Mouse (Mus musculus) cerebellum, postnatal 25 days (tissue): ENCODE measurements around the gene Tgds.
A peak's percentile ranks its signal among the peaks of the same experiment; 100 is the strongest.
"Not testable (repeated sequence)": the region's sequence is repeated elsewhere in the genome, so short reads cannot be mapped to it uniquely, and the experiment has no call there.

Experiments
- DNase-seq, 2 experiments: peaks; one replicate each; pipeline ENCODE4 v3.0.0; 2021; ENCODE audit warnings: mixed read lengths in 2 of 2

The Tgds gene

DNA sequence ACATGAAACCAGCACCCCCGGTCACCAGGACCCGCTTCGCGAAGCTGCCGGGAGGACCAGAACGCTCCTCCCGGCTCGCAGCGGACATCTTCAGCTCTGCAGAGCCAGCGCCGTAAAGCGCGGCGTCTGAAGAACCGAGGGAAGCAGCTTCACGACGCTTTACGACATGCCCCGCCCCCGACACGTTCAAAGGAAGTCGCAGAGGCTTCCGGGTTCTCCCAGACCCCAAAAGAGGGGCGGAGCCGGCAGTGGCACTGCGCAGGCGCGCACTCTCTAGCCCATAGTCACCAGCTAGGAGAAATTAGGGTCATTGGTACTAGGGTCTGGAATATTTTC lies at the start of gene Tgds:
TSS of gene Tgds (minus strand) at position 114 of the 336 bp plus-strand sequence.
- peak; percentile 98 to 100 for DNase-seq

GRCm38 (mm10) chr14:118180711-118181177 lies 48.2 kb upstream of the Tgds start:
- DNase-seq = peak; percentile 61 to 76

DNA sequence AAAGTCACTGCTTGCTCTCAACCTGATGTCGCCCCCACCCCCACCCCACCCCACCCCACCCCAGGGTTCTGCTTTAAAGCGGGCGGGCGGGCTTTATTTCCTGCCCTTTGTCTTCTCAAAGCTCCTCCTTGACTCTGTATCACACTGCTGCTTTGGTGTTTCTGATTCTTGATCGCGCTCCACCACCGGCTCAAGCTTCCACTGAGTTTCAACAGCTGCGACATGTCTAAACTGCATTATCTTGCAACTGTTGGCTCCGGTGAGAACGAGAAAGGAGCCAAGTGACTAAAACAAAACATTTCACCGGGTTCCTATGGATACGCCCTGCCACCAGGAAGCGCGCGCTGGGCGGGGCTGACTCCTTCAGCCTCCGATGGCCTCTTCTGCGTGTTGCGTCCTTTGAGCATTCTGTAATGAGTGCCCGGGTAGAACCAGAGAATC lies 47.6 kb upstream of the Tgds start:
- peak; percentile 65 to 73 for DNase-seq

DNA sequence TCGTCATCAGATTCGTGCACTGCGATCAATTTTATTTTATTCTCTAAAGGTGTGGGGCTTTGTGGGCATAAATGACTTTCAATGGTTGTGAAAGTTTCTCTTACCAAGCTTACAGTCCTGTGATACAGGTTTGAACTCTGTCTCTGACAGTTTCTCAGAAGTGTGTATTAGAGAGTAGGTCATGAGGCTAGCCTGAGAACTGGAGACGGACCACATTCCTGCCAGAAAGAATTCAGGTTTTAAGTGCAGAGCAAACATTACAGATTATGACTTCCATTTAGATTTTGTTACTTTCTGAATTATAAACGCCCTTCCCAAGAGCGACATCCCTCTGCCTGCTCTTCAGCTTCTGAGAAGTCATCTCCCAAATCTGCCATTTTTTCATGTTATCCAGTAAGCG lies 47.1 kb upstream of the Tgds start:
- DNase-seq = no peak

DNA sequence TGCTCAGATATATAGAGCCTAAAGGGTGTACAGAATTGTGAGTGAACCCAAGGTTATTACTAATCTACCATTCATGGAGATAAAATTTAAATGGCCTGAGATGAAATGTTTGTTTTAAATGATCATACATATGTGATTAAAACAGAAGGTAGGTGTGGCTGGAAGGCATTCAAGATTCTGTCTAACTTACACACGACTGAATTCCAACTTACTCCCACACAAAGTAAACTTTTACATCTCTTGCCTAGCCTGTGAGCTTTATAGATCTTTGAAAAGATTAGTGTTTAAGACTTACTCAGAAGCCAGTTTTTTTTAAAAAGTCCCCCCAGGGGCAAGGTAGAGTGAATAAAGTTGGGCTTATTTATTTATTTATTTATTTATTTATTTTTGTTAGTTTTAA lies 46.7 kb upstream of the Tgds start:
- no peak for DNase-seq

GRCm38 (mm10) chr14:118175694-118176085 lies 43.1 kb upstream of the Tgds start:
- DNase-seq = no peak

DNA sequence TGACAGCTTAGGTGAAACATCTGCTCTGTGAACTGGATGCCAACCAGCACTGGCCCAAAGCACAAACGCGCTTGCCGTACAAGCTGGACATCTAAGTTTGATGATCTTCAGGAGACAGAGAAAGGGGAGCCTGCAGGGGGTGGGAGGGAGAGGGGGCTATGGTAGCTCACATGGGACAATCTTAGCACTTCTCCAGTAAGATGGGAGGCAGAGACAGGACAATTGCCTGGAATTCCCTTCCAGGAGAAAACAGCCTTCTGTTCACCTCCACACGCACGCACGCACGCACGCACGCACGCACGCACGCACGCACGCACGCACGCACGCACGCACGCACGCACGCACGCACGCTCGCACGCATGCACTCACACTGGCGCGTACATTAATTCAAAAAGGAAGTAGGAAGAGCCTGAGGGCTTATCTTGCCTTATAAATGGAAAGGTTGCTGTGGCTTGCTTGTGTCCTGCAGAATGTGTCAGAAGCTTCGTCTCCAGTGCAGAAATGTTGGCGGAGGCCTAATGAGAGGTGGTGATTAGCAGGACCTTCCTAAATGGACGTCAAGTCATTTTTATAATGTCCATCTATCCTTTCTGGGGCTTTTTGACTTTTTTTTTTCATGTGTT lies 42.6 kb upstream of the Tgds start:
- DNase-seq = no peak

DNA sequence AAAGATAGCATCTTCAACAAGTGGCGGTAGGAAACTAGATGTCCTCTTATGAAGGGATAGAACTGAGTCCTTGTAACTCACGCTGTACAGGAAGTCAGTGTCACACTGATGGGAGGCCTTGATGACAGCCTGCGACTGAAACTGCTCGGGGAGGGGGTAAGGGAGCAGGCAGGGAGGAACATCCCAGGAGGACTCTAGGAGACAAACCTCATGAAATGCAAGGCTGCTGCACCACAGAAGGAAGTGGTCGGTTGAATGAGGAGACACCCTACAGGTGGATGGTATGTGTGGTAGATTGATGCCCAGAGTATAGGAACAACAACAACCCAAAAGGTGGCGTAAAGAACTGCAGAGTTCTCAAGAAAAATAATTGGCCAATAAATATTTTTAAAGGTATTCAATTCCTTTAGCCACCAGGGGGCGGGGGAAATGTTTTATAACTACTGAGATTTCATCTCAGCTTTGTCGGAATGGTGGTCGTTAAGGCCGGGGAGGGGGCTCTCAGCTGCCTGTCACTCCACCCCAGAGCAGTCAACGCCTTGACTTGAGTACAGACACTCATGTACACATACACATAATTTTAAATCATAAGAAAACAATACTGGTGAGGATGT lies 41.1 kb upstream of the Tgds start:
- DNase-seq = no peak

DNA sequence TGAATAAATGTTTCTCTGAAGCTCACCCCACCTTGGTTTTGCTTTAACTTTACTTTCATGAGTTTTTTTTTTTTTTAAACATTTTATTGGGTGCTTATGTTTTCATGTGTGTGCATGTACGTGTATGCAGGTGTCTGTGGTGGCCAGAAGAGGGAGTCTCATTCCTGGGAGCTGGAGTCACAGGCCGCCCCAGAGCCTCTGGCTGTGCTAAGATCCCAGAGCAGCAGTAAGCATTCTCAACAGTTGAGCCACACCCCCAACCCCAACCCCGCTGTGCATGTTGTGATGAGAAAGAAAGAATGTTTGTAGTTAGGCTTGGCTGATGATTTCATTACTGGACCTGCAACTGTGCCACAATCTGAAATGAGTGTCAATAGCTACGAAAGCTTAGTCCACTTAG lies 36.2 kb upstream of the Tgds start:
- no peak for DNase-seq

DNA sequence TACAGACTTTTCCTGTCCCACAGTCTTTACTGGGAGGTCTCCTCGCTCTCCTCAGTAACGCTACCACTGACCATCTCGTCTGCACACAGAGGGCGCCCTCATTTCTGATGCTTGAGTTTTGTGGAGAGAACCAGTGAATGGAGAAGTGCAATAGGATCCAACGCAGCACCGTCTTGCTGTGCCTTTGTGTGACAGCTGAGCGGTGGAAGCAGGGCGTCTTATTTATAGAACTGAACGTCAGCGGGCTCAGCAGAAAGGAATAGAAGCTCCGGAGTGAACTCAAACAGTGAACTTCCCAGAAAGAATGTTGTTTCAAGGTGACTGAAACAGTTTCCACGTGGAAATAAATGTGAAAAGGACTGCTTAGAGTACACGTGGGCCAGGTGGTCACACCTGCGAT lies 30.1 kb upstream of the Tgds start:
- no peak for DNase-seq

- DNase-seq = no peak
Measured at GRCm38 (mm10) chr14:118161751-118162150, 29.2 kb upstream of the Tgds start.

GRCm38 (mm10) chr14:118157146-118157545 lies 24.6 kb upstream of the Tgds start:
- peak; percentile 58 to 76 for DNase-seq

GRCm38 (mm10) chr14:118156740-118157139 lies 24.2 kb upstream of the Tgds start:
- DNase-seq = no peak

GRCm38 (mm10) chr14:118156056-118156455 lies 23.5 kb upstream of the Tgds start:
- not testable (repeated sequence) for DNase-seq

- DNase-seq = no peak
Measured at GRCm38 (mm10) chr14:118152294-118152651, 19.7 kb upstream of the Tgds start.

DNA sequence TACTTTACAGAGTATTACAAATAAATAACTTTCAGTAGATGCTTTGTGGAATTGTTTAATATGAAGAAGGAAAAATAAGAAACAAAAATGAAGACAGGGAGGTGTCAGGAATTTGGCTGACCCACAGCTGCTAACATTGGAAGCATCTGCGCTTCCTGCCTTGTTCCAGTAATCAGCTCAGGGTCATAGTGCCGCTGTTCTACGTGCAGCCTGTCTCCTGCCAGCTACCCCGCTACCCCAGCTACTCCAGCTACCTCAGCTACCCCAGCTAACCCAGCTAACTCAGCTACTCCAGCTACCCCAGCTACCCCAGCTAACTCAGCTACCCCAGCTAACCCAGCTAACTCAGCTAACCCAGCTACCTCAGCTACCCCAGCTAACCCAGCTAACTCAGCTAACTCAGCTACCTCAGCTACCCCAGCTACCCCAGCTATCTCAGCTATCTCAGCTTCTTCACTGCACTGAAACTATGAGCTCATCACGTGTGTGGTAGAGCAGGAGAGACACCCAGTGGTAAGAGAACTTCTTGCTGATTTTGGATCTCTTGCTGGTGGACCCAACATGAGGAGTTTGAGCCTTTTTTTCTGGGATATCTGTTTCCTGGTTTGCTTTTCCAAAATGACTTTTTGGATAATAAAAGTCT lies 19.2 kb upstream of the Tgds start:
- no peak for DNase-seq

GRCm38 (mm10) chr14:118150656-118151551 lies 18.3 kb upstream of the Tgds start:
- DNase-seq = no peak

GRCm38 (mm10) chr14:118148554-118148953 lies 16.0 kb upstream of the Tgds start:
- no peak for DNase-seq

DNA sequence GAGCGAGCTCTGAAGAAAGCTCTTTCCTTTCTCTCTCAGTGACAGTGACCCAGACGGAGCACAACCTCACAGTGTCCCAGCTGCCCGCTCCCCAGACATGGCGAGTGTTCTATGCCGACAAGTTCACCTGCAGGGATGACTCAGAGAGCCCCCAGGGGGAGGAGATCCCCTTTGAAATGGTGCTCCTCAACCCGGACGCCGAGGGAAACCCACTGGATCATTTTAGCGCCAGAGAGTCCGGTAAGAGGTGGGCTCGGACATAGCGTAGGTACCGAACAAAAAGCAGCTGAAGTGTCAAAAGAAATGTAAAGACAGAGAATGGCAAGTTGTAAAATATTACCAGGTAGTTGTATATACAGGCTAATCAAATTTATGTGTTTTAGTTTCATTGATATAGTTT lies 15.5 kb upstream of the Tgds start:
- no peak for DNase-seq

GRCm38 (mm10) chr14:118142283-118142682 lies 9.7 kb upstream of the Tgds start:
- DNase-seq = no peak

DNA sequence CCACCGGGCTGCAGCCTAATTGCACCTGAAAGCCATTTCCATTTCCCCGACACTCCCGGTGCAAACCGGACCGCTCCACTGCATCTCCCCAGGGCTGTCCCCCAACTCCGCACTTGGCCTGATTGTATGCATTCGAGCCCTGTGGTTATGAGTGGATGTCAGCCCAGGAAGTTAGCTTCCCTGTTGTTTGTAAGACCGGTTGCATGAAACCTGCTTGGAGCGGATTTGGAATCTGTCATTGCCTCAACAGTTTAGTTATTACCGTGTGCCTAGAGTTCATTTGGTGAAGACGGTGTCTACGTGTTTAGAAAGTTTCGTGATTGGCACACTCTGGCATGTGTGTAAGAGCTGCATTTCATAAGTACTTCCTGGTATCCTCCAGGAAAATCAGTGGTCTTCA lies 4.9 kb upstream of the Tgds start:
- no peak for DNase-seq

GRCm38 (mm10) chr14:118136744-118137452 lies 4.3 kb upstream of the Tgds start, which contains the start of gene Gpr180:
Gene Gpr180 (plus strand): TSS chr14:118137158.
- peak; percentile 98 to 100 for DNase-seq
